Mouse (Mus musculus): Measurements from ENCODE around the gene Imp4. TPM values are rescaled to one million over a fixed set of nuclear protein-coding genes. Genes with fewer than 3 reads are reported as not detected.

Imp4 gene
- polyA plus RNA-seq (2012), result 53.1 and 81.7 TPM in 2 replicates

DNA sequence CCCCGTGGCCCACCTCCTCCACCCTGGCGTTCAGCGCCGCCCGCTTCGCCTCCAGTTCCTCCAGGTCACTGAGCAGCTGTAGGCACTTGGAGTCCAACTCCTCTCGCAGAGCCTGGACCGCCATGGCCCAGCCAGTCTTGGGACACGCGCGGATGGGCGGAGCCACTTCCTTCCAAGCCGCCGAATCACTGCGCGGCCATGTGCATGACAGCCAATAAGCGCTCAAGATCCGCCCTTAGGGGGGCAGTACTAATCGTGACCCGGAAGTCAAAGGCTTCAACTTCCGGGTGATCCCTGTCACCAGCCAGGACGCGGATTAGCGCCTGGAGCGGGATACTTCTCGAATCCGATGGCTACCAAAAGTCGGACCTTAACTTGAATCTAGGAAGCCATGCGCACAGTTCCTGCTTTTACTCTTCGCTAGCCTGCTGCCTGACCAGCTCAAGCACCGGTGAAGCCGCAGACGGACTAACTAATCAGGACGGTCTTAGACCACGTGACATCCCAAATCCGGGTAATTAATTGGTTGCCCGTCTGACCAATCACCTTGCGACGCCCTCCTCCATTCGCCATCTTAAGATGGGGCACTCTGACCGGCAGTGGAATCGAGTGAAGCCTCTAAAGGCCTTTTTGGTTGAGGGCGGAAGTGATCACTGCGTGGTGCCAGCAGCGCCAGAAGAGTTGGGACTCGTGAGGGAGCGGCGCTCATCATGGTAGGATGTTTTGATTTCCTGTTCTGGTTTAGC is at the start of gene Imp4, which contains the start of gene Ccdc115:
Gene Imp4, plus strand, starts transcription at position 637 of the 746 bp plus-strand sequence.
Gene Ccdc115, minus strand, starts transcription at position 458 of the 746 bp plus-strand sequence.
- no peak for TF ChIP-seq GATA1 (IDR thresholded peaks at IDR 0.05; ENCODE audit: low read length)

DNA sequence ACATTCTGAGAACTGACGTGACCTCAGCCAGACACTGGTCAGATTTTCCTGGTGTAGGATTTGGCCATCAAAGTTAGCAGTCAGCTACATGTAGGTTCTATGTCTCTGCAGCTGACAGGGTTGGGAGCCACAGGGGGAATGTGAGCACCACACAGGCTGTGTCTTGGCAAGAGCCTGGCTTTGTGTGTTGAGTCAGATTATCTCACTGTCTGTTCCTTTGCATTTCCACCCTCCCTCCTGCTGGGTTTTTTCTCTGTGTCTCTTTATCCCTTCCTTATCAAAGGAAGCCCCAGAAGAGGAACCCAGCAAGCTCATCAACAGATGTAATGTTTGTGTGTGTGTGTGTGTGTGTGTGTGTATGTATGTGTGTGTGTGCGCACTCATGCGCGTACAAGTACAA is 43.3 kb upstream of the Imp4 start:
- TF ChIP-seq GATA1 (IDR thresholded peaks at IDR 0.05; ENCODE audit: low read length), result no peak

DNA sequence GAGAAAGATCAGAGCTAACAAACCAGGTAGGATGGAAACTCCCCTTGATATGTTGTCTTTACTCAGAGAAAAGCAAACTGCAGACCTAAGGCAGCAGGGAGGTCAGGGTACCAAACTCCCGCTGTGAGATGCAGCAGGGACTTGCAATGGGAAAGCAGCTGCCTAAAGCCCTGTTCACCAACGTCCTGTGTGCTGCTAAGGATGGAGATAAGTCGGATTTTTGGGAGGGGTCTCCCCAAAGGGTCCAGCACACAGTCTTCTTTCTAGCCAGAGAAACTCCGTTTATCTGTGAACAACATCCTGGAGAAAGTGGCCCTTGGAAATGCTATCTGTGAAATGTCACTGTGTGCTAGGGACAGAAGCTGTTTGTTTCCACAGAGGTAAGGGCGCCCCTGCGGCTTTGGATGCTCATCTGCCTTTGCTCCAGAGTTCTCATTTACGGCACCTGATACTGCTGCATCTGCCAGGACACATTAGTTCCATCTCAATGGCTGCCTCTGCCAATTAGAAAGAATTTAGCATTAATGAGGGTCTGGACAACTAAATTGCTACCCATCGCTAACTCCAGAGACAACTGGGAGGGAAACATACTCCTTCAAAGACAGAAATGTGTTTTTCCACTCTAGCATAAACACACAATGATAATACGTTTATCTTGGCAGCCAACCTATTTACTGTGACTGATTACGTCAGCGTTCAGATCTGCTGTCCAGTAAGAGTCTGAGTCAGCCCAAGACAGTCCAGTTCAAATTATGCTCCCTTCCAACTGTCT is 40.3 kb upstream of the Imp4 start:
- TF ChIP-seq GATA1 (IDR thresholded peaks at IDR 0.05; ENCODE audit: low read length), result no peak

DNA sequence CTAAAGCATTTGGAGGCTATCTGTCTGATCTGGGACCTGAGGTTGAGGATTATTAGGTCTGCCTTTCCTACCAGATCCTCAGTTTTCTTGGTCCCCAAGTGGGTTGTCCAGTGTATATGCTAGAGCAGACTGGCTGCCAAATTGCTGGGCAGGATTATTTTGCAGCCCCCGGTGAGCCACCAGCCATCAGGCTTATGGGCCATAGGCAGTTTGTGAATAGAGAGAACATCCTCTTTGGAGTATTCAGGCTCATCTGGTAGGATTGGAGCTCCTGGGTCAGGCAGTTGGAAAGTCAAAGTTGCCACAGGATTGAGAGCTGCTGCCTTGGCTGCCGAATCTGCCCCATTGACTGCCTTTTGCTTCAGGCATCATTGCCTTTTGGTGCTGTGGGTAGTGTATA is 11.2 kb upstream of the Imp4 start:
- TF ChIP-seq GATA1 (IDR thresholded peaks at IDR 0.05; ENCODE audit: low read length), result no peak

DNA sequence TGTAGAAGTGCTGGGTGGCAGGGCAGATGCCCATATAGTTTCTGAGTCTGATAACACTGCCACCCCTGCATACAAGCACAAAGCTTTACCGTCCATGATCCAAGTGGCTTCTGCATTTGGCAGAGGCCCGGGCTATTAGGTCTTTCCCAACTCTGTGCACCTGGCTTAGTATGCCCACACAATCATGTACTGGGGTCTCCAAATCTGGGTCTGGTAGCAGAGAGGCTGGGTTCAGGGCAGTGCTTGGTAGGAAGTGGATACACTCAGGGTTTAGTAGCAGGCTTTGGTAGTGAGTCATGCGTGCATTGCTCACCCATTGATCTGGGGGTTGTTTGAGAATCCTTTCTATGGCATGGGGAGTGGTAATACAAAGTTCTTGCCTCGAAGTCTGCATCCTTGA is 10.4 kb upstream of the Imp4 start:
- TF ChIP-seq GATA1 (IDR thresholded peaks at IDR 0.05; ENCODE audit: low read length), result no peak

DNA sequence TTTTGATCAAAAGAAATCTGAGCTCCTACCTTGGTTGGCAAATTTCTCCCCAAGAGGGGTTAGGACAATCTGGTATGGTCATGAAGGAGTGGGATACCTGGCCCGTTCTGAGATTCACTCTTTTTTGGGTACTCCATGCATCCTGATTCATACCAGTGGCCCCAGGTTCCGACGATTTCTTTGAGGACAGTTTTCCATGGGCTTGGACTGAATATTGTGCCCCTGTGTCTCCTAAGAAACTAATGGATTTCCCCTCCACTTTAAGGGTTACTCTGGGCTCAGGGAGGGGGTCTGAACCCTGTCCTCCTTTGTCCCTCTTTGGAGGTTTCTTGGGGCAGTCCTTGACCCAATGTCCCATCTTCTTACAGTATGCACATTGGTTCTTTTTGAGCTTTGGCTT is 8.7 kb upstream of the Imp4 start:
- no peak for TF ChIP-seq GATA1 (IDR thresholded peaks at IDR 0.05; ENCODE audit: low read length)

DNA sequence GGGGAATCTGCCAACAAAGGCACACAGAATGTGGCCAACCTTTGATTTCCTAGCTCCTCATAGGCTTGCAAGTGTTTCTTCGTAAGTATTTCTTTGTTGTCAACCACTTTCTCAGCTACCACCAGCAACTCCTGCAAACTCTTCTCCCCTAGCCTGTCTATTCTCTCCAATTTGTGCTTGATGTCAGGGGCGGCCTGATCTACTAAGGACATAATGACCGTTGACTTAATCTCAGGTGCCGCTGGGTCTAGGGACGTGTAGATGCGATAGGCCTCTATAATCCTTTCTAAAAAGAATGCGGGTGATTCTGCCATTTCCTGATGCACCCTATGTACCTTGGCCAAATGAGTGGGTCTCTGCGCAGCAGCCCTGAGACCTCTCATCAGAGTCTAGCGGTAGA is 8.2 kb upstream of the Imp4 start:
- TF ChIP-seq GATA1 (IDR thresholded peaks at IDR 0.05; ENCODE audit: low read length), result no peak

DNA sequence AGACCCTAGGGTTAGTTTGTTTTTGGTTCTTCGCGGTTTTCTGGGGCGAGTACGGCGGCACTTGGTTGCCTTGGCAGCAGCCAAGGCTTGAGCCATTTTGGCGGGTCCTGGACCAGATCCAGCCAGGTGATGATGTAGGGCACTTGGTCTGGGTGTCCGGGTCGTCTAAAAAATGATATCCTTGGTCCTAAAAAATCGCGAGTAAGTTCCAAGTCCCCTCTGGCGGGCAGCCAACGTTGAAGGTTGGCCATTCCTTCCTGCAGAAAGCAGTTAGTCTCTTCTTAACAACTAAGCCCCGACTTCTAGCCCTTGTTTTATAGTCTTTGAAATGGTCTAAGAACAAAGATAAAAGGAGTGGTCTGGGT is 7.3 kb upstream of the Imp4 start:
- TF ChIP-seq GATA1 (IDR thresholded peaks at IDR 0.05; ENCODE audit: low read length), result no peak

DNA sequence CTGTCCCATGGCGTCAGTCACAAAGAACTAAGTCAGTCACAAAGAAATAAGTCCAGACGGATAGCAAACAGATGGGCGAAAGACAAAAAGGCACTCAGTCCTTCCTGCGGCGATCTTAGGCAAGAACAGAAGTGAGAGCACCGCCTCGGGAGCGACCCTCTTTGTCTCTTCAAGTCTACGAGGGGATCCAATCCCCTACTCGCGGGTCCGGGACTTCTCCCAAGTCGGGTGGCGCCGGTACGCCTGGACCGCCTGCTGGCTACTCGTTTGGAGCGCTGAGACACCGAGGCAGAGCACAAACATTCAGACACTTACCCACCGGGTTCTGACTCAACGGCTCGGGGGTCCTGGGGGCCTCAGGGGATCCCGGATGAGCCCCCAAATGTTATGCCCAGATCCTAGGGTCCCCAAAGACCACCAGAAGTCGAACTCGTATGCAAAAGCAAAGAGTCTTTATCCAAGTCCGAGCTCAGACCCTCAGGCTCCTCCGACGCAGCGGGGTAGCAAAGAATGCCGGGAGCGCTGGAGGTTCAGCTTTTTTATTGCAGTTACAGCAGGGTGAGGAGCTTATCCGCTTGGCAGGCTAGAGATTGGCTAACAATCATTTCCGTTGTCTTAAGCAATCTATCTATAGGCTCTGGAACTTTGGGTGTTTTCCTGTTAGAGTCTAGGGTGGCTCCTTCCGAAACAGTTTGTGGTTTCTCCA is 6.7 kb upstream of the Imp4 start:
- no peak for TF ChIP-seq GATA1 (IDR thresholded peaks at IDR 0.05; ENCODE audit: low read length)

DNA sequence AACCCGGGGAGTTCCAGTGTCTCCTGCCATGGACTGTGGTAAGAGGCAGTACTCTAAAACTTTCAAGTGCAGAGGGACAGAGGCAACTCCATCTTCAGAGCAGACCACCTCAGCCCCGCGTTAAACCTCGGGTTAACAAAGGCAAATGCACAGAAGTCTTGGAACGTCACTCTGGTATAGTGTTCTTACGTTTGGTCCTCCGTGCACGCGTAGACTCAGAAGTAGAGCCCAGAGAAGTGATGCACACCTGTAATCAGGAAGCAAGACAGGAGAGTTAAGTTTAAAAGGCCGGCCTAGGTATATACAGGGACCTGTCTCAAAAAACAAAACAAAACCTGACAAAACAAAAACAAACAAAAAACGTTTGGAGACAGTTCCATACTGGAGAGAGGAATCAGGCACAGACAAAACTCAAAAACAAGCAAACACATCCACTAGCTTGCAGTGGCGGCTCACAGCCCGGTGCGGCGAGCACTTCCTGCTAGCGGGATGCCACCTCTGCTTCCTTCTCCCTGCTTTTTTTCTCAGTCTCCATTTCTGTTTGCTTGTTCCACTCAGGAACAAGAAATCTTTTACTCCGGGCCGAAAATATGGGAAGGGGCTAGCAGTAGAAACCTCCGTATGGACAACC is 5.6 kb upstream of the Imp4 start:
- TF ChIP-seq GATA1 (IDR thresholded peaks at IDR 0.05; ENCODE audit: low read length), result no peak

DNA sequence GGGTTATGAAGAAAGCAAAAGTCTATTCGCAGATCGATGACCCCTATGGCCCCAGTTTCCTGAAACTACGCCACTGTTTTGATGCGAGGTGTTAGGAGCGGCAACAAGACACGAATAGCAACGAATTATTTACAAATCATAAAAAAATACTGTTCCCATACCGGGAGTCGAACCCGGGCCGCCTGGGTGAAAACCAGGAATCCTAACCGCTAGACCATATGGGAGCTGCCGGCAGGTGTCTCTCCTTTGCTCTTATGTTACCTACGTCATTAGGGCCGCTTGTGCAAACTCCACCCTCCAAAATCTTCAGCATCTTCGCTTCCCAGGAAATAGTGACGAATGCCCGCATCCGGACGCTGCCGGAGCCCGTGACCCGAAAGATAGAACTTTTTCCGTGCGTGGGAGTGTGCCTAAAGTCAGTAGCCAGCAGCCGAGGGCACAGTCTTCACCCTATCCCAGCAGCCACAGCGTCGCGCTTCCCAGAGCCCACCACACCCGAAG is 4.9 kb upstream of the Imp4 start:
- TF ChIP-seq GATA1 (IDR thresholded peaks at IDR 0.05; ENCODE audit: low read length), result no peak

DNA sequence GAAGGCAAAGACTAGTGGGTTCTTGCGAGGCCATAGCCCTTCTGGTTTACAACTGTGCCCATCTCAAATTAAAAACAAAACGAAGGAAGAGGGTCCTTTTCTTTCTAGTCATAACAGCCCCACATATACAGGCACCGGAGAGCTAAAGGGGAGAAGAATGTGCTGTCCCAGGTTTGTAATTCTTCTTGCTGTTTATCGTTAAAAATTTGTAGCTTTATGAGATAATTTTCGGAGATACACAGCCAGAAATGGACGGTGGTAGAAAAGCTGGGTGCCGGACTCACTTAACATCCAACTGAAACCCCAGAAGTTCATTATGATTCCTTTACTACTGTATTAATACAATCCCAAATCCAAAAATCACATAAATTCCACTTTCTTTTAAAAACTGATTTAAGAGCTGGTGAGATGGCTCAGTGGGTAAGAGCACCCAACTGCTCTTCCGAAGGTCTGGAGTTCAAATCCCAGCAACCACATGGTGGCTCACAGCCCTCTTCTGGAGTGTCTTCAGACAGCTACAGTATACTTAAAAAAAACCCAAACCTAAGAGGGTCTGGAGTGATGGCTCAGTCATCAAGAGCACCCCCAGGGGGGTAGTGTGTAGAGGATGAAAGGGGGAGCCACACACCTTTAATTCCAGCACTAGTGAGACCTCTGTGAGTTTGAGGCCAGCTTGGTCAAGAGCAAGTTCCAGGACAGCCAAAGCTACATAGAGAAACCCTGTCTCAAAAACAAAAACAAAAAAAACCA is 4.1 kb upstream of the Imp4 start:
- TF ChIP-seq GATA1 (IDR thresholded peaks at IDR 0.05; ENCODE audit: low read length), result no peak

DNA sequence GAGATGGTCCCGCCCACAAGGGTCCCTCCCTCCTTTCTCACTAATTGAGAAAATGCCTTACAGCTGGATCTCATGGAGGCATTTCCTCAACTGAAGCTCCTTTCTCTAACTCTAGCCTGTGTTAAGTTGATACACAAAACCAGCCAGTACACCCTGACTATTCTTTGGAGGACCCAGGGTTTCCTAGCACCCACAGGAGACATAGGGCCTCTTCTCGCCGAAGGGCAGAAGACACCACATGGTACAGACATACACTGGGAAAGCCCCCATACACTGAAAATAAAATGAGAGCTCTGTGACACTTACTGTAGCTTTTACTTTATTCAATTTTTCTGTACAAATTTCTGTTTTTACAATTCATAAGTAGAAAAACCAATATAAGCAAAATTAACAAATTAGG is 3.3 kb upstream of the Imp4 start:
- TF ChIP-seq GATA1 (IDR thresholded peaks at IDR 0.05; ENCODE audit: low read length), result no peak

DNA sequence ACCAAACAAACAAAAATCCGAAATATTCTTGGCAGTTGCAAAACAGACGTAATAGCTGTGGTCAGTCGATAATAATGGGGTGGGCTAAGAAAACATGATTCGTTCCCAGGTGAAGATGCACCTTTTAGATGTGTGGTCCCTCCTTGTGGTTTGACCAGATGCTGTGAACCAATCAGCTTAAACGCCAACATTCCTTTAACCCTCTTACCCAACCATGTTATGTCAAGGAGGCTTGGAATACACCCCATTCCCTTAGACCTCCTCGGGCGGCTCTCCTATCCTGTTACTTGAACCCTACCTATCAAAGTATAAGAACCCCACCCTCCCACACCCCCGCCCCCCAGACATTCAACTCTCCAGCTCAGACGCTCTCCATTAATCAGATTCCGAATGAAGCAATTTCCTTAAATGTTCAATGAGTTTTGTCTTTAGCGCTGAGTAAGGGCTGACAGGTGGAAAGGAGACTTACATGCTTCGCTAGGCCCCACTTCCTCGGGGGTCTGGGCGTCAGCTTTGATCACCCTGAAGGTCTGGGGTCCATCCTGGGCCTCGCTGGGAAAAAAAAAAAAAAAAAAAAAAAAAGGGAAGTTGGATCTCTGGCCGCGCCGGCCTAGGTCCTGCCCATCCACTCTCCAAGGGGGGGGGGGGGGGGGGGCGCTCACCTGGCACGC is 1.1 kb upstream of the Imp4 start:
- no peak for TF ChIP-seq GATA1 (IDR thresholded peaks at IDR 0.05; ENCODE audit: low read length)
